Mouse (Mus musculus) E14TG2a.4 (cell line): Measurements from ENCODE around the gene Tmem100.

ENCODE experiments used
- CTCF ChIP-seq: conservative IDR thresholded peaks from 2 replicates; pipeline ENCODE4 v1.5.1; 2014; ENCODE audit warnings: low read length
- NANOG ChIP-seq: IDR thresholded peaks from 2 replicates; pipeline ENCODE4 v1.6.1; 2014; ENCODE audit warnings: borderline replicate concordance, low read length, mixed read lengths
- POU5F1 ChIP-seq: IDR thresholded peaks from 2 replicates; pipeline ENCODE4 v1.6.1; 2014; ENCODE audit warnings: low read length, borderline replicate concordance

- TF ChIP-seq CTCF (no peak), POU5F1 (no peak), NANOG (no peak)
Measured at GRCm38 (mm10) chr11:90073201-90073600, 43.1 kb downstream of the Tmem100 start.
